ENCODE assay signal across 26 mouse cellular contexts in genomic region chr15:52899403-52899802, GRCm38 (mm10).
DNase-seq lines count a peak whose midpoint lies in the region; ATAC-seq lines count a peak whose summit lies in the region.
"Had no signal": no experiment of that assay in that cellular context is flagged by ENCODE, and none has a peak within 500 bp of the region (broad histone marks: within the 10 kb centered on the region; RNA-seq: fewer than 3 reads in every experiment).

No protein-coding gene starts in this region.

- WGBS in kidney, embryonic 16.5 days, result 34% methylated on average over 4 of the region's 4 CpGs

- ATAC-seq in kidney, embryonic 16.5 days (ENCODE audit: low FRiP score, low TSS enrichment), result peak; percentile 83
- ATAC-seq in activated CD4-positive, CD25-positive, alpha-beta regulatory T cell, adult 4 months, result peak; percentile 52
- ATAC-seq: forebrain, embryonic 13.5 days; forebrain, embryonic 16.5 days; hindbrain, embryonic 16.5 days had no signal

- H3K27ac ChIP-seq in kidney, embryonic 16.5 days (ENCODE audit: low read length), result no peak overlapping the region
- H3K27ac ChIP-seq: forebrain, embryonic 10.5 days; forebrain, embryonic 13.5 days; gastrocnemius, adult 2 months; heart, embryonic 15.5 days; hindbrain, embryonic 10.5 days; hindbrain, embryonic 13.5 days had no signal

- no peaks in the 10 kb centered on the region for H3K4me1 ChIP-seq in kidney, embryonic 16.5 days (ENCODE audit: insufficient read depth, low read length)
- H3K4me1 ChIP-seq: forebrain, embryonic 10.5 days; heart, embryonic 12.5 days; hindbrain, embryonic 10.5 days; hindbrain, embryonic 13.5 days had no signal

- H3K36me3 ChIP-seq in kidney, embryonic 16.5 days (ENCODE audit: insufficient read depth, low read length), result no peaks in the 10 kb centered on the region
- H3K36me3 ChIP-seq: forebrain, embryonic 10.5 days; heart, embryonic 12.5 days; heart, embryonic 15.5 days; hindbrain, embryonic 10.5 days; hindbrain, embryonic 13.5 days had no signal

- H3K27me3 ChIP-seq in kidney, embryonic 16.5 days (ENCODE audit: insufficient read depth, low read length), result no peaks in the 10 kb centered on the region
- H3K27me3 ChIP-seq: forebrain, embryonic 13.5 days; heart, embryonic 12.5 days; heart, embryonic 15.5 days; hindbrain, embryonic 13.5 days had no signal

- H3K4me2 ChIP-seq in kidney, embryonic 16.5 days (replicated peaks; ENCODE audit: low read depth, low read length), result no peak overlapping the region
- H3K4me2 ChIP-seq: forebrain, embryonic 13.5 days; heart, embryonic 12.5 days; heart, embryonic 15.5 days; hindbrain, embryonic 13.5 days had no signal

- H3K4me3 ChIP-seq in kidney, embryonic 16.5 days (ENCODE audit: low read length), result no peak overlapping the region
- H3K4me3 ChIP-seq: forebrain, embryonic 10.5 days; forebrain, embryonic 13.5 days; gastrocnemius, adult 2 months; heart, embryonic 12.5 days; heart, embryonic 15.5 days; hindbrain, embryonic 10.5 days; hindbrain, embryonic 13.5 days had no signal

- H3K9me3 ChIP-seq in kidney, embryonic 16.5 days (ENCODE audit: low read length), result no peaks in the 10 kb centered on the region
- H3K9me3 ChIP-seq: forebrain, embryonic 10.5 days; forebrain, embryonic 13.5 days; heart, embryonic 12.5 days; heart, embryonic 15.5 days; hindbrain, embryonic 10.5 days; hindbrain, embryonic 13.5 days had no signal

- no peak overlapping the region for H3K9ac ChIP-seq in kidney, embryonic 16.5 days (replicated peaks; ENCODE audit: low read length)
- H3K9ac ChIP-seq: forebrain, embryonic 13.5 days; heart, embryonic 12.5 days; heart, embryonic 15.5 days; hindbrain, embryonic 13.5 days had no signal

- no peak for DNase-seq in kidney, adult 18-20 months
- DNase-seq in CD4-positive helper T cell, adult 2 months (ENCODE audit: low read depth, low spot score), result peak; percentile 44
- DNase-seq in CD4-positive, CD25-positive, alpha-beta regulatory T cell, adult 2 months (ENCODE audit: low read depth, low spot score), result peak; percentile 25
- no peak for DNase-seq in urinary bladder, postnatal 10 days (ENCODE audit: low spot score)
- no peak for DNase-seq in retina, embryonic 14.5 days (ENCODE audit: low spot score)
- DNase-seq in left cerebral cortex, adult 11 months (ENCODE audit: low spot score), result no peak
- DNase-seq: adrenal gland, postnatal 10 days; adrenal gland, postnatal 36 days; cerebellum, adult 18-20 months; cerebellum, adult 9-10 months; cerebellum, postnatal 14 days; gastrocnemius, adult 2 months; gastrocnemius, postnatal 14 days; heart, adult 11 months; heart, postnatal 10 days; heart, postnatal 36 days had no signal

Comparison
In these comparisons a context has a peak if more than half of its experiments do, and no peak if none do; other contexts are left out.
1. DNase-seq: peak in CD4-positive helper T cell, adult 2 months (single experiment) and CD4-positive, CD25-positive, alpha-beta regulatory T cell, adult 2 months (single experiment); none in kidney, adult 18-20 months (single experiment), urinary bladder, postnatal 10 days (single experiment), retina, embryonic 14.5 days (single experiment) and left cerebral cortex, adult 11 months (single experiment).